Comparison of ENCODE assay signal across 13 mouse cellular contexts in the genomic region with DNA sequence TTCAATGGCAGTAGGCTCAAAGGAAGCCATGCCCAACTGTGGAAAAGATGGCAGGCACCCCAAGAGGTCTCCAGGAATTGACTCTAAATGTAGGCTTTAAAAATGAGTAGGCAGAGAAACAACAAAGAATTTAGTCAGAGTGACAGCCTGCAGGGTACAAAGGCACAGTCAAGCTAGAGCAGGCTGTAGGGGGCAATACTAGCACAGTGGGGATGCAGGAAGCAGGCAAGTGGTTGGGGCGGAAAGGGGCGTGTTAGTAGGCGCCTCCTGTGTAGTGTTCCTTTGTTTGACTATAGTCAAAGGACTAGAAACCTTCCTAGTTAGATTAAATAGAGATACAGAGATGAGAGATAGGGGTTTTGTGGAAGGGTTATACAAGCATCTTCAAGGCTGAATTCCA.
"Had no signal": no experiment of that assay in that cellular context is flagged by ENCODE, and none has a peak within 500 bp of the region (broad histone marks: within the 10 kb centered on the region; RNA-seq: fewer than 3 reads in every experiment).

No protein-coding gene starts in this region.

- H3K4me2 ChIP-seq: liver, embryonic 13.5 days; lung, embryonic 14.5 days; midbrain, embryonic 13.5 days; neural tube, embryonic 13.5 days had no signal

- H3K27ac ChIP-seq: kidney, postnatal 0 days; layer of hippocampus, adult 2 months; liver, embryonic 13.5 days; midbrain, embryonic 10.5 days; midbrain, embryonic 13.5 days; neural tube, embryonic 13.5 days had no signal

- H3K9me3 ChIP-seq: liver, embryonic 13.5 days; megakaryocyte, embryonic 14.5 days; midbrain, embryonic 10.5 days; midbrain, embryonic 13.5 days; neural tube, embryonic 13.5 days had no signal

- H3K4me1 ChIP-seq: liver, embryonic 13.5 days; megakaryocyte, embryonic 14.5 days; midbrain, embryonic 13.5 days; neural tube, embryonic 13.5 days had no signal

- H3K27me3 ChIP-seq: liver, embryonic 13.5 days; megakaryocyte, embryonic 14.5 days; midbrain, embryonic 13.5 days; neural tube, embryonic 13.5 days had no signal

- H3K36me3 ChIP-seq: liver, embryonic 13.5 days; midbrain, embryonic 10.5 days; midbrain, embryonic 13.5 days; neural tube, embryonic 13.5 days had no signal

- H3K9ac ChIP-seq: liver, embryonic 13.5 days; lung, embryonic 14.5 days; midbrain, embryonic 13.5 days; neural tube, embryonic 13.5 days had no signal

- DNase-seq: kidney, postnatal 25 days; layer of hippocampus, adult 9-11 months; liver, embryonic 13.5 days; lung, embryonic 14.5 days; thymus, adult 18-20 months; thymus, postnatal 36 days had no signal

- H3K4me3 ChIP-seq: layer of hippocampus, adult 2 months; liver, embryonic 13.5 days; megakaryocyte, embryonic 14.5 days; midbrain, embryonic 10.5 days; midbrain, embryonic 13.5 days; myocyte; neural tube, embryonic 13.5 days had no signal
